Mouse (Mus musculus): ENCODE results near the gene Nol3.

Nol3 gene

GRCm38 (mm10) chr8:105263244-105263912 lies 12.6 kb upstream of the Nol3 start:
- no peak for DNase-seq (ENCODE audit: low spot score in 2 of 2)

GRCm38 (mm10) chr8:105264024-105264982 lies 11.6 kb upstream of the Nol3 start, which contains the start of the genes Tradd and Fbxl8:
Gene Tradd, minus strand, starts transcription at chr8:105264609.
Gene Fbxl8, plus strand, starts transcription at chr8:105264648.
- DNase-seq (ENCODE audit: low spot score in 2 of 2) = peak; percentile 80 to 81

- peak; percentile 75 to 76 for DNase-seq (ENCODE audit: low spot score in 2 of 2)
Observed at GRCm38 (mm10) chr8:105265128-105265527, 10.8 kb upstream of the Nol3 start.

- peak; percentile 71 to 75 for DNase-seq (ENCODE audit: low spot score in 2 of 2)
Observed at GRCm38 (mm10) chr8:105266775-105267174, 9.2 kb upstream of the Nol3 start.

- DNase-seq (ENCODE audit: low spot score in 2 of 2) = no peak
Observed at GRCm38 (mm10) chr8:105268342-105269074, 7.4 kb upstream of the Nol3 start.

GRCm38 (mm10) chr8:105269075-105269458 lies 6.9 kb upstream of the Nol3 start:
- DNase-seq (ENCODE audit: low spot score in 2 of 2) = no peak

- peak; percentile 46 to 49 for DNase-seq (ENCODE audit: low spot score in 2 of 2)
Observed at GRCm38 (mm10) chr8:105269461-105269947, 6.4 kb upstream of the Nol3 start, which contains the start of gene Hsf4. Gene Hsf4, plus strand, starts transcription at chr8:105269801.

GRCm38 (mm10) chr8:105270101-105270915 lies 5.6 kb upstream of the Nol3 start:
- no peak for DNase-seq (ENCODE audit: low spot score in 2 of 2)

GRCm38 (mm10) chr8:105270916-105271186 lies 5.1 kb upstream of the Nol3 start:
- no peak for DNase-seq (ENCODE audit: low spot score in 2 of 2)

- DNase-seq (ENCODE audit: low spot score in 2 of 2) = no peak
Observed at GRCm38 (mm10) chr8:105275387-105275786, 553 bp upstream of the Nol3 start.

- no peak for DNase-seq (ENCODE audit: low spot score in 2 of 2)
Observed at GRCm38 (mm10) chr8:105276292-105277120, 566 bp downstream of the Nol3 start.

- peak in 1 of 2 experiments; percentile 51 for DNase-seq (ENCODE audit: low spot score in 2 of 2)
Observed at GRCm38 (mm10) chr8:105278911-105279334, 3.0 kb downstream of the Nol3 start.

- DNase-seq (ENCODE audit: low spot score in 2 of 2) = no peak
Observed at GRCm38 (mm10) chr8:105280567-105280966, 4.6 kb downstream of the Nol3 start.

- DNase-seq (ENCODE audit: low spot score in 2 of 2) = no peak
Observed at GRCm38 (mm10) chr8:105281821-105282220, 5.9 kb downstream of the Nol3 start.

- DNase-seq (ENCODE audit: low spot score in 2 of 2) = no peak
Observed at GRCm38 (mm10) chr8:105282239-105282638, 6.3 kb downstream of the Nol3 start.

GRCm38 (mm10) chr8:105283074-105283473 lies 7.1 kb downstream of the Nol3 start:
- no peak for DNase-seq (ENCODE audit: low spot score in 2 of 2)

GRCm38 (mm10) chr8:105285514-105285913 lies 9.6 kb downstream of the Nol3 start:
- DNase-seq (ENCODE audit: low spot score in 2 of 2) = no peak

- no peak for DNase-seq (ENCODE audit: low spot score in 2 of 2)
Observed at GRCm38 (mm10) chr8:105286907-105287306, 11.0 kb downstream of the Nol3 start.

- DNase-seq (ENCODE audit: low spot score in 2 of 2) = no peak
Observed at GRCm38 (mm10) chr8:105288231-105288630, 12.3 kb downstream of the Nol3 start.

Measured in spleen, postnatal 36 days (tissue).